Mouse (Mus musculus) MEL (cell line): ENCODE data around the gene Tmem139.

Source experiments
- BHLHE40 ChIP-seq: IDR thresholded peaks from 2 replicates; pipeline ENCODE4 v1.6.1; 2012; ENCODE audit warnings: low read depth, mild to moderate bottlenecking, inconsistent platforms, low read length, improper control_type of control experiment, borderline replicate concordance
- CHD1 ChIP-seq: IDR thresholded peaks from 2 replicates; pipeline ENCODE4 v1.6.1; 2012; ENCODE audit warnings: low read depth, mild to moderate bottlenecking, inconsistent platforms, low read length, improper control_type of control experiment
- CTCF ChIP-seq, 3 experiments: IDR thresholded peaks in 2 of 3; conservative IDR thresholded peaks in 1 of 3; 2 replicates each; pipeline ENCODE4 v1.5.1; 2011 to 2012; ENCODE audit warnings: low read length in 3 of 3, low read depth in 2 of 3, mild to moderate bottlenecking in 2 of 3, improper control_type of control experiment in 1 of 3, inconsistent platforms in 1 of 3, mixed read lengths in 1 of 3, moderate library complexity in 1 of 3; ENCODE audit not compliant: control insufficient read depth in 1 of 3, insufficient read depth in 1 of 3, poor library complexity in 1 of 3, severe bottlenecking in 1 of 3
- E2F4 ChIP-seq: IDR thresholded peaks from 2 replicates; pipeline ENCODE4 v1.6.1; 2011; ENCODE audit warnings: low read depth, low read length, improper control_type of control experiment, borderline replicate concordance
- EP300 ChIP-seq, 2 experiments: IDR thresholded peaks; 2 replicates each; pipeline ENCODE4 v1.6.1; 2011; ENCODE audit warnings: improper control_type of control experiment in 2 of 2, low read length in 2 of 2, low read depth in 1 of 2, mild to moderate bottlenecking in 1 of 2
- GABPA ChIP-seq: IDR thresholded peaks from 2 replicates; pipeline ENCODE4 v1.6.1; 2012; ENCODE audit warnings: low read depth, mild to moderate bottlenecking, inconsistent platforms, low read length, improper control_type of control experiment, moderate library complexity
- MAZ ChIP-seq: IDR thresholded peaks from 2 replicates; pipeline ENCODE4 v1.6.1; 2012; ENCODE audit warnings: low read depth, mild to moderate bottlenecking, inconsistent platforms, low read length, improper control_type of control experiment
- NELFE ChIP-seq: IDR thresholded peaks from 2 replicates; pipeline ENCODE4 v1.6.1; 2011; ENCODE audit warnings: low read depth, low read length, improper control_type of control experiment
- POLR2A ChIP-seq, 2 experiments: IDR thresholded peaks; 2 replicates each; pipeline ENCODE4 v1.6.1; 2011 to 2012; ENCODE audit warnings: low read length in 2 of 2, mild to moderate bottlenecking in 2 of 2, control low read depth in 1 of 2, improper control_type of control experiment in 1 of 2, low read depth in 1 of 2, moderate library complexity in 1 of 2; ENCODE audit not compliant: control insufficient read depth in 1 of 2, insufficient read depth in 1 of 2, poor library complexity in 1 of 2
- POLR2AphosphoS2 ChIP-seq: IDR thresholded peaks from 2 replicates; pipeline ENCODE4 v1.6.1; 2011; ENCODE audit warnings: low read length, improper control_type of control experiment
- TBP ChIP-seq: IDR thresholded peaks from 2 replicates; pipeline ENCODE4 v1.8.0; 2011; ENCODE audit warnings: low read depth, low read length, improper control_type of control experiment
- TCF12 ChIP-seq: IDR thresholded peaks from 2 replicates; pipeline ENCODE4 v1.6.1; 2014; ENCODE audit warnings: low read depth, mild to moderate bottlenecking, inconsistent platforms, low read length, improper control_type of control experiment, moderate library complexity
- ZNF384 ChIP-seq: IDR thresholded peaks from 2 replicates; pipeline ENCODE4 v1.6.1; 2012; ENCODE audit warnings: low read depth, mild to moderate bottlenecking, inconsistent platforms, low read length, improper control_type of control experiment

GRCm38 (mm10) chr6:42225046-42225445, 36.7 kb upstream of the Tmem139 start:
- TF ChIP-seq E2F4 (no peak), CTCF (IDR thresholded peaks at IDR 0.05 in 2 of 3, conservative IDR thresholded peaks at IDR 0.05 in 1 of 3; ENCODE audit: control insufficient read depth in 1 of 3, insufficient read depth in 1 of 3, low read depth in 2 of 3, low read length in 3 of 3, poor library complexity in 1 of 3, severe bottlenecking in 1 of 3) (no peak), POLR2A (IDR thresholded peaks at IDR 0.05; ENCODE audit: control insufficient read depth in 1 of 2, insufficient read depth in 1 of 2, low read depth in 1 of 2, low read length in 2 of 2, poor library complexity in 1 of 2) (no peak), TBP (no peak), NELFE (no peak), POLR2AphosphoS2 (no peak), TCF12 (no peak), EP300 (IDR thresholded peaks at IDR 0.05; ENCODE audit: low read depth in 1 of 2, low read length in 2 of 2) (no peak), BHLHE40 (no peak), GABPA (no peak), MAZ (no peak), CHD1 (no peak), ZNF384 (no peak)
